Comparison of ENCODE assay signal across 19 mouse cellular contexts in genomic region chr7:88457827-88458226, GRCm38 (mm10). TPM values are rescaled to one million over a fixed set of nuclear protein-coding genes. Genes with fewer than 3 reads are reported as not detected.
DNase-seq lines count a peak whose midpoint lies in the region; ATAC-seq lines count a peak whose summit lies in the region.
"Had no signal": no experiment of that assay in that cellular context is flagged by ENCODE, and none has a peak within 500 bp of the region (broad histone marks: within the 10 kb centered on the region; RNA-seq: fewer than 3 reads in every experiment).

No protein-coding gene starts in this region.

- H3K4me1 ChIP-seq in midbrain, embryonic 10.5 days = no peaks in the 10 kb centered on the region
- H3K4me1 ChIP-seq: embryonic facial prominence, embryonic 10.5 days; embryonic facial prominence, embryonic 12.5 days; forebrain, embryonic 13.5 days; forebrain, embryonic 15.5 days had no signal

- peak; percentile 74 for ATAC-seq in common myeloid progenitor, adult 5-6 weeks (replicated peaks; ENCODE audit: low read depth, poor library complexity, severe bottlenecking)
- peak; percentile 74 for ATAC-seq in granulocyte monocyte progenitor cell, adult 5-6 weeks (replicated peaks; ENCODE audit: poor library complexity, severe bottlenecking)
- peak; percentile 38; the same call in 1 of the 2 replicates for ATAC-seq in megakaryocyte, adult 5-6 weeks (ENCODE audit: poor library complexity, severe bottlenecking)
- ATAC-seq: forebrain, embryonic 13.5 days; forebrain, embryonic 15.5 days; forebrain, postnatal 0 days had no signal

- H3K4me3 ChIP-seq in midbrain, embryonic 10.5 days = no peak overlapping the region
- H3K4me3 ChIP-seq: embryonic facial prominence, embryonic 10.5 days; embryonic facial prominence, embryonic 12.5 days; forebrain, embryonic 13.5 days; forebrain, embryonic 15.5 days had no signal

- no peaks in the 10 kb centered on the region for H3K27me3 ChIP-seq in midbrain, embryonic 10.5 days (ENCODE audit: low read depth, poor library complexity, severe bottlenecking)
- H3K27me3 ChIP-seq: embryonic facial prominence, embryonic 12.5 days; forebrain, embryonic 13.5 days; forebrain, embryonic 15.5 days had no signal

- H3K36me3 ChIP-seq in midbrain, embryonic 10.5 days = no peaks in the 10 kb centered on the region
- H3K36me3 ChIP-seq: embryonic facial prominence, embryonic 10.5 days; embryonic facial prominence, embryonic 12.5 days; forebrain, embryonic 15.5 days had no signal

- WGBS in midbrain, embryonic 10.5 days = 92% methylated on average over 3 of the region's 3 CpGs

- no peak for DNase-seq in midbrain, embryonic 10.5 days (ENCODE audit: low spot score)
- no peak for DNase-seq in liver
- no peak for DNase-seq in adrenal gland, postnatal 25 days
- DNase-seq: adrenal gland, adult 2 months; adrenal gland, postnatal 10 days; adrenal gland, postnatal 36 days; cerebellum, adult 11-12 months; cerebellum, adult 2 months; cerebellum, adult 9-10 months; cerebellum, postnatal 14 days; cerebellum, postnatal 36 days; forebrain, postnatal 0 days had no signal

- no peaks in the 10 kb centered on the region for H3K9me3 ChIP-seq in midbrain, embryonic 10.5 days (replicated peaks)
- H3K9me3 ChIP-seq: embryonic facial prominence, embryonic 10.5 days; embryonic facial prominence, embryonic 12.5 days; forebrain, embryonic 13.5 days; forebrain, embryonic 15.5 days had no signal

- H3K27ac ChIP-seq in midbrain, embryonic 10.5 days (replicated peaks) = no peak overlapping the region
- H3K27ac ChIP-seq: embryonic facial prominence, embryonic 10.5 days; embryonic facial prominence, embryonic 12.5 days; forebrain, embryonic 13.5 days; forebrain, embryonic 15.5 days had no signal

RNA-seq across cellular contexts. Expression of gene Rab38, which starts 27.8 kb away (rescaled TPM):
- total RNA-seq in common myeloid progenitor, adult 5-6 weeks (2017) = 63.5 and 69.6 TPM in 2 replicates
- total RNA-seq in granulocyte monocyte progenitor cell, adult 5-6 weeks (2014; fragmentation: Nextera tagmentation) = 28.2 and 45.6 TPM in 2 replicates
- 32.4 and 46.0 TPM in 2 replicates for total RNA-seq in granulocyte monocyte progenitor cell, adult 5-6 weeks (2017)
- 3.5 and 4.0 TPM in 2 replicates for total RNA-seq in megakaryocyte, adult 5-6 weeks (2015)
- total RNA-seq in megakaryocyte, adult 5-6 weeks (2017) = 1.2 and 4.7 TPM in 2 replicates
- 3.8 and 4.8 TPM in 2 replicates for polyA plus RNA-seq in midbrain, embryonic 10.5 days (2016; fragmentation: Nextera tagmentation; extraction: Ambion mirVana)
- total RNA-seq in adrenal gland, postnatal 25 days (2021) = 0.33 TPM in 1 of 2 replicates, not detected in the other

Comparison
In these comparisons a context has a peak if more than half of its experiments do, and no peak if none do; other contexts are left out.
1. RNA of gene Rab38, which starts 27.8 kb away (total RNA-seq): 63.5 to 69.6 TPM in common myeloid progenitor, adult 5-6 weeks and 28.2 to 46.0 TPM in granulocyte monocyte progenitor cell, adult 5-6 weeks; 1.2 to 4.7 TPM in megakaryocyte, adult 5-6 weeks and 0.33 TPM in adrenal gland, postnatal 25 days; every median in the first group is over 4 times any median in the second.
2. Peak in every context shown above with its lines, with median percentiles within 50 percentile points of each other: ATAC-seq.